Mouse (Mus musculus) olfactory bulb, adult 2 months (tissue): ENCODE results near the gene Ank3.

Source experiments
- CTCF ChIP-seq: fragments of 200-500 bp; IDR thresholded peaks from 2 replicates; pipeline ENCODE4 v1.5.1; 2012; ENCODE audit warnings: low read depth, mild to moderate bottlenecking, low read length, moderate library complexity; ENCODE audit not compliant: insufficient read depth
- POLR2A ChIP-seq: fragments of 200-500 bp; IDR thresholded peaks from 2 replicates; pipeline ENCODE4 v1.6.1; 2012; ENCODE audit warnings: mild to moderate bottlenecking, low read depth, low read length, moderate library complexity; ENCODE audit not compliant: insufficient read depth

- TF ChIP-seq POLR2A = no peak
- no peak for TF ChIP-seq CTCF
Measured at GRCm38 (mm10) chr10:69862829-69863228, 464.3 kb downstream of the Ank3 start.
